ENCODE assay signal across 18 mouse cellular contexts in the genomic region with DNA sequence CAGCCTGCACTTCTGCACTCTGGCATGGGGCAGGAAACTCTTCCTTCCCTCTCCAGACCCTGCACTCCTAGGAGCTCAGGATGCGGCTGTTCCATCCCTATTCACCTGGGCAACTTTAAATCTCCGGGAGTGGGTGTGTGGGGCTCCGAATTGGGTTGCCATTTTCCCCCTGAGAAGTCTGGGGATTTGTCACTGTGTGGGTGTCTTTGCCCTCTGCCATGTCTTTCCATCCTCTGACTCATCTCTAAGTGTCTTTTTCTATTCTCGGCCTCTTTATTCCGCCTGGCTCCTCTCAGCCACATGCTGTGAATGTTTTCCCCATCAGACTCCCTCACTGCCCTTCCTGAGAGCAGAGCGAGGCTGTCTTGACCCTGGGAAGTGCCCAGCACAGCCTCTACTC.
"Had no signal": no experiment of that assay in that cellular context is flagged by ENCODE, and none has a peak within 500 bp of the region (broad histone marks: within the 10 kb centered on the region; RNA-seq: fewer than 3 reads in every experiment).

No protein-coding gene starts in this region.

- H3K4me2 ChIP-seq: liver, embryonic 11.5 days; liver, embryonic 13.5 days; liver, embryonic 15.5 days; lung, embryonic 15.5 days; midbrain, embryonic 13.5 days; neural tube, embryonic 12.5 days; stomach, embryonic 15.5 days had no signal

- H3K27me3 ChIP-seq: liver, embryonic 13.5 days; liver, embryonic 15.5 days; lung, embryonic 15.5 days; megakaryocyte, embryonic 14.5 days; neural tube, embryonic 12.5 days; stomach, embryonic 15.5 days had no signal

- H3K4me1 ChIP-seq: liver, embryonic 13.5 days; liver, embryonic 15.5 days; lung, embryonic 15.5 days; megakaryocyte, embryonic 14.5 days; neural tube, embryonic 12.5 days; stomach, embryonic 15.5 days had no signal

- DNase-seq: liver, embryonic 13.5 days; liver, postnatal 0 days; lung, adult 2 months; lung, postnatal 14 days; lung, postnatal 36 days; thymus, adult 18-20 months; thymus, postnatal 14 days; thymus, postnatal 36 days had no signal

- H3K27ac ChIP-seq: liver, embryonic 13.5 days; liver, embryonic 15.5 days; lung, embryonic 15.5 days; macrophage; midbrain, embryonic 13.5 days; neural tube, embryonic 12.5 days; stomach, embryonic 15.5 days; stomach, postnatal 0 days had no signal

- H3K4me3 ChIP-seq: liver, embryonic 13.5 days; liver, embryonic 15.5 days; lung, embryonic 15.5 days; megakaryocyte, embryonic 14.5 days; midbrain, embryonic 13.5 days; neural tube, embryonic 12.5 days; stomach, embryonic 15.5 days had no signal

- H3K36me3 ChIP-seq: liver, embryonic 13.5 days; liver, embryonic 15.5 days; lung, embryonic 15.5 days; midbrain, embryonic 13.5 days; neural tube, embryonic 12.5 days; stomach, embryonic 15.5 days had no signal

- H3K9ac ChIP-seq: liver, embryonic 13.5 days; liver, embryonic 15.5 days; liver, postnatal 0 days; lung, embryonic 15.5 days; midbrain, embryonic 13.5 days; neural tube, embryonic 12.5 days; stomach, embryonic 15.5 days had no signal

- ATAC-seq: liver, postnatal 0 days; lung, postnatal 0 days; midbrain, embryonic 13.5 days had no signal

- H3K9me3 ChIP-seq: liver, embryonic 13.5 days; liver, embryonic 15.5 days; lung, embryonic 15.5 days; midbrain, embryonic 13.5 days; neural tube, embryonic 12.5 days; stomach, embryonic 15.5 days had no signal
